Mouse (Mus musculus): ENCODE results near the gene Syde2.
"Not testable (repeated sequence)": the region's sequence is repeated elsewhere in the genome, so short reads cannot be mapped to it uniquely, and the experiment has no call there.

The Syde2 gene

GRCm38 (mm10) chr3:145966806-145967205 lies 20.9 kb upstream of the Syde2 start:
- no peak for DNase-seq (ENCODE audit: low read depth, low spot score)

GRCm38 (mm10) chr3:145969031-145969501 lies 18.6 kb upstream of the Syde2 start:
- DNase-seq (ENCODE audit: low read depth, low spot score) = no peak

GRCm38 (mm10) chr3:145971501-145971900 lies 16.2 kb upstream of the Syde2 start:
- DNase-seq (ENCODE audit: low read depth, low spot score) = no peak

GRCm38 (mm10) chr3:145974986-145975385 lies 12.7 kb upstream of the Syde2 start:
- no peak for DNase-seq (ENCODE audit: low read depth, low spot score)

- no peak for DNase-seq (ENCODE audit: low read depth, low spot score)
Observed at GRCm38 (mm10) chr3:145985333-145985925, 2.2 kb upstream of the Syde2 start.

- no peak for DNase-seq (ENCODE audit: low read depth, low spot score)
Observed at GRCm38 (mm10) chr3:145986317-145987001, 1.2 kb upstream of the Syde2 start.

- DNase-seq (ENCODE audit: low read depth, low spot score) = peak; percentile 40
Observed at GRCm38 (mm10) chr3:145987970-145988683, 457 bp downstream of the Syde2 start.

- DNase-seq (ENCODE audit: low read depth, low spot score) = no peak
Observed at GRCm38 (mm10) chr3:145988684-145989575, 1.3 kb downstream of the Syde2 start.

- no peak for DNase-seq (ENCODE audit: low read depth, low spot score)
Observed at GRCm38 (mm10) chr3:145989576-145990081, 2.0 kb downstream of the Syde2 start.

GRCm38 (mm10) chr3:145991130-145991529 lies 3.5 kb downstream of the Syde2 start:
- no peak for DNase-seq (ENCODE audit: low read depth, low spot score)

GRCm38 (mm10) chr3:145991976-145992730 lies 4.5 kb downstream of the Syde2 start:
- no peak for DNase-seq (ENCODE audit: low read depth, low spot score)

GRCm38 (mm10) chr3:145992796-145993195 lies 5.1 kb downstream of the Syde2 start:
- no peak for DNase-seq (ENCODE audit: low read depth, low spot score)

GRCm38 (mm10) chr3:145993481-145994201 lies 6.0 kb downstream of the Syde2 start:
- DNase-seq (ENCODE audit: low read depth, low spot score) = no peak

- no peak for DNase-seq (ENCODE audit: low read depth, low spot score)
Observed at GRCm38 (mm10) chr3:145995489-145995888, 7.8 kb downstream of the Syde2 start.

- not testable (repeated sequence) for DNase-seq (ENCODE audit: low read depth, low spot score)
Observed at GRCm38 (mm10) chr3:145996539-145996938, 8.9 kb downstream of the Syde2 start.

- DNase-seq (ENCODE audit: low read depth, low spot score) = no peak
Observed at GRCm38 (mm10) chr3:146004347-146005051, 16.8 kb downstream of the Syde2 start.

- no peak for DNase-seq (ENCODE audit: low read depth, low spot score)
Observed at GRCm38 (mm10) chr3:146007872-146008271, 20.2 kb downstream of the Syde2 start.

- no peak for DNase-seq (ENCODE audit: low read depth, low spot score)
Observed at GRCm38 (mm10) chr3:146009859-146010645, 22.4 kb downstream of the Syde2 start.

GRCm38 (mm10) chr3:146010751-146011150 lies 23.1 kb downstream of the Syde2 start:
- DNase-seq (ENCODE audit: low read depth, low spot score) = no peak

Measured in retina, postnatal 7 days (tissue).